Mouse (Mus musculus) embryonic facial prominence, embryonic 11.5 days (tissue): ENCODE results near the gene BC028528. TPM values are rescaled to one million over a fixed set of nuclear protein-coding genes. Genes with fewer than 3 reads are reported as not detected.
"Not testable (repeated sequence)": the region's sequence is repeated elsewhere in the genome, so short reads cannot be mapped to it uniquely, and the experiment has no call there.

Experiments used
- ATAC-seq: fragments of 200-750 bp; cut with Nextera tagmentation; replicated peaks from 2 replicates; pipeline ENCODE4 v1.8.0; 2017; ENCODE audit warnings: low read depth; ENCODE audit not compliant: insufficient number of reproducible peaks, low FRiP score, low TSS enrichment
- DNase-seq: peaks from one replicate; pipeline ENCODE4 v3.0.0-alpha.2; 2015; ENCODE audit warnings: low spot score
- H3K27ac ChIP-seq: fragments of 300-500 bp; sonication (generic); replicated peaks from 2 replicates; pipeline ENCODE4 v1.5.1; 2014; ENCODE audit warnings: mild to moderate bottlenecking, low read depth, low read length, control low read depth
- H3K27me3 ChIP-seq: fragments of 300-500 bp; sonication (generic); 2 replicates; pipeline ENCODE4 v1.6.1; 2014; ENCODE audit warnings: mild to moderate bottlenecking, low read length, moderate library complexity, mixed read lengths; ENCODE audit not compliant: control insufficient read depth, insufficient read depth
- H3K36me3 ChIP-seq: fragments of 300-500 bp; sonication (generic); replicated peaks from 2 replicates; pipeline ENCODE4 v1.6.1; 2014; ENCODE audit warnings: low read depth, mild to moderate bottlenecking, low read length, moderate library complexity, mixed read lengths; ENCODE audit not compliant: control insufficient read depth, insufficient read depth
- H3K4me1 ChIP-seq: fragments of 300-500 bp; sonication (generic); 2 replicates; pipeline ENCODE4 v1.6.1; 2014; ENCODE audit warnings: low read length, mixed read lengths; ENCODE audit not compliant: control insufficient read depth, insufficient read depth
- H3K4me2 ChIP-seq: fragments of 300-500 bp; sonication (generic); 2 replicates; pipeline ENCODE4 v1.6.1; 2014; ENCODE audit warnings: low read depth, mild to moderate bottlenecking, control low read depth, low read length, moderate library complexity
- H3K4me3 ChIP-seq: fragments of 300-500 bp; sonication (generic); 2 replicates; pipeline ENCODE4 v1.5.1; 2014; ENCODE audit warnings: low read depth, low read length, control low read depth
- H3K9ac ChIP-seq: fragments of 300-500 bp; sonication (generic); replicated peaks from 2 replicates; pipeline ENCODE4 v1.6.1; 2014; ENCODE audit warnings: mild to moderate bottlenecking, control low read depth, low read length
- H3K9me3 ChIP-seq: fragments of 300-500 bp; sonication (generic); replicated peaks from 2 replicates; pipeline ENCODE4 v1.6.1; 2016; ENCODE audit warnings: mild to moderate bottlenecking, low read length, inconsistent platforms, mixed read lengths; ENCODE audit not compliant: control insufficient read depth
- WGBS: fragments of 180-500 bp; shearing (Covaris S2); extraction: QIAGEN DNeasy Blood & Tissue Kit; methylation state at CpG from one replicate; pipeline ENCODE4 v1.1.7; 2014; 5-methylcytosine and 5-hydroxymethylcytosine counted together
- polyA plus RNA-seq: library from polyadenylated mRNA; unstranded; fragments of >200 nt; fragmentation: Nextera tagmentation; extraction: Ambion mirVana; gene quantifications from 2 replicates; pipeline ENCODE4 v1.2.1, GENCODE M21; 2014

Gene BC028528
- polyA plus RNA-seq, 1 experiment from 2014 or later = 10.2 TPM

GRCm38 (mm10) chr3:95920532-95920931 is 28.7 kb upstream of the BC028528 start:
- not testable (repeated sequence) for H3K4me3 ChIP-seq, H3K27ac ChIP-seq, H3K9ac ChIP-seq, DNase-seq, ATAC-seq, H3K36me3 ChIP-seq, H3K27me3 ChIP-seq, H3K4me1 ChIP-seq, H3K9me3 ChIP-seq, H3K4me2 ChIP-seq
- 40% methylated on average over 2 of the region's 2 CpGs for WGBS

- no peak for ATAC-seq
- Histone ChIP-seq H3K36me3 (no peaks in the 10 kb centered on the region), H3K9ac (no peak overlapping the region), H3K4me1 (no peaks in the 10 kb centered on the region), H3K4me3 (no peak overlapping the region), H3K27me3 (no peaks in the 10 kb centered on the region), H3K9me3 (no peaks in the 10 kb centered on the region), H3K4me2 (no peak overlapping the region), H3K27ac (no peak overlapping the region)
- no peak for DNase-seq
- 82% methylated on average over 7 of the region's 7 CpGs for WGBS
These were observed 25.0 kb upstream of the BC028528 start for GRCm38 (mm10) chr3:95916760-95917159.

DNA sequence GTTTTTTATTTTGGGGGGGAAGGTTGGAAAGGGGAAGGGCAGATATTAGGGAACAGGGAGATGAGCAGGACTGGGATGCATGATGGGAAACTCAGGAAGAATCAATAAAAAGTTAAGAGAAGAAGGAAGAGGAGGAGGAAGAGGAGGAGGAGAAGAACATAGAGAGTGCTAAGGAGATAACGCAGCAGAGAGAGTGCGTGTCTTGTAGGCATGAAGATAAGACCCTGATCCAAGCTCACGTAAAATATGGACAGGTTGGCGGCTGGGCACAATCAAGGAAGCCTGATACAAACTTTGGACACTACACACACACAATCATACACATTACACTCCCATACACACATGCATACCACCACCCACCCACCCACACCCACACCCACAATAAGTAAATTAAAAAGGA is 22.9 kb upstream of the BC028528 start:
- H3K9me3 ChIP-seq = no peaks in the 10 kb centered on the region
- H3K4me1 ChIP-seq = no peaks in the 10 kb centered on the region
- DNase-seq (no peak), ATAC-seq (no peak)
- no peak overlapping the region for H3K4me2 ChIP-seq
- no peak overlapping the region for H3K4me3 ChIP-seq
- no peak overlapping the region for H3K27ac ChIP-seq
- H3K27me3 ChIP-seq = no peaks in the 10 kb centered on the region
- WGBS = 89% methylated on average over 4 of the region's 4 CpGs
- H3K36me3 ChIP-seq = no peaks in the 10 kb centered on the region
- H3K9ac ChIP-seq = no peak overlapping the region

- no peak overlapping the region for H3K27ac ChIP-seq
- H3K4me2 ChIP-seq = no peak overlapping the region
- no peaks in the 10 kb centered on the region for H3K27me3 ChIP-seq
- no peak overlapping the region for H3K4me3 ChIP-seq
- H3K36me3 ChIP-seq = no peaks in the 10 kb centered on the region
- no peak overlapping the region for H3K9ac ChIP-seq
- DNase-seq (no peak), ATAC-seq (no peak)
- 38% methylated on average over 4 of the region's 4 CpGs for WGBS
- no peaks in the 10 kb centered on the region for H3K9me3 ChIP-seq
- H3K4me1 ChIP-seq = peaks cover 2% of the 10 kb centered on the region
These were observed 15.8 kb upstream of the BC028528 start for GRCm38 (mm10) chr3:95907613-95908012.

GRCm38 (mm10) chr3:95906860-95907259 is 15.1 kb upstream of the BC028528 start:
- under 1% methylated on average over 12 of the region's 12 CpGs for WGBS
- ATAC-seq (no peak), DNase-seq (peak; percentile 86)
- H3K4me3 ChIP-seq = peak overlapping the region; percentile 19
- no peaks in the 10 kb centered on the region for H3K9me3 ChIP-seq
- no peak overlapping the region for H3K9ac ChIP-seq
- H3K4me1 ChIP-seq = peaks cover 2% of the 10 kb centered on the region
- H3K4me2 ChIP-seq = peak overlapping the region; percentile 32
- H3K36me3 ChIP-seq = no peaks in the 10 kb centered on the region
- no peaks in the 10 kb centered on the region for H3K27me3 ChIP-seq
- no peak overlapping the region for H3K27ac ChIP-seq

GRCm38 (mm10) chr3:95905940-95906492 is 14.2 kb upstream of the BC028528 start:
- ATAC-seq = no peak
- Histone ChIP-seq H3K27me3 (no peaks in the 10 kb centered on the region), H3K4me3 (peak overlapping the region; percentile 46), H3K9ac (peak overlapping the region; percentile 65), H3K4me1 (peaks cover 2% of the 10 kb centered on the region), H3K9me3 (no peaks in the 10 kb centered on the region), H3K36me3 (no peaks in the 10 kb centered on the region), H3K27ac (no peak overlapping the region), H3K4me2 (peak overlapping the region; percentile 85)
- under 1% methylated on average over 12 of the region's 12 CpGs for WGBS
- peak; percentile 81 for DNase-seq

DNA sequence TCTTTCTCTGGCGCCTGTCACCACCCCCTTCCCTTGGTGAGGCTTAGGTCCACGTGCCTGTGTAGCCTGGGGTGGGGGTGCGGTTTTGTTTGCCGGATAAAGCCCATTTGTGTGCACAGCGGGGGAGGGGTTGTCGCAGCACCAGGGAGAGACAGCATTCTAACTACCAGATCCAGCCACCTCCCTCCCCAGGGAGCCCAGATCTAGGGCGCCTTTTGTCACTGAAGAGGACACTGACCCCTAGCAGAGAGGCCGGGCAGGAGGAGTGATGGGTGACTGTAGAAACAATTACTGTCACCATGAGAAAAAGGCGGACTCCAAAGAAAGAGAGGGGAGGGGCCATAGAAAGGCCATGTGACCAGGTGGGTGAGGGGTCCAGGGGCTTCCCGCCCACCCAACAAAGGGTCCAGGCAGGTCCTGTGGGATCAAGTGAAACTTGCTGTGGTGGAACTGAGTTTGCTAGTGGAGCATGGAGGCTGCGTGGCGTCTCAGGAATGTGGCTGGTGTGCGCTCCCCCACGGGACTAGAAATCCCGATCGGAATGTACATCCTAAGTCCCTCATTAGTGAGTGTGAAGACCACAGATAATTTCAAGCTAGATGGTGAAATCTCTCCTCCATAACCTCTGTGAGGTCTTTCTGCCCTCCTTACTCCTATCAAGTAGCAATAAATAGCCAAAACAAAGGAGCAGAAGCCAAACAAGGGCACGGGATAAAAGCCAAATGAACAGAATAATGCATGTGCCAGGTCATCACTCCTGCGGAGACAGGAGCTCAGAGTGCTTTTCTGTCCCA is 13.5 kb upstream of the BC028528 start:
- Histone ChIP-seq H3K9ac (peak overlapping the region; percentile 65), H3K36me3 (no peaks in the 10 kb centered on the region), H3K9me3 (no peaks in the 10 kb centered on the region), H3K27me3 (no peaks in the 10 kb centered on the region), H3K4me1 (peaks cover 2% of the 10 kb centered on the region), H3K27ac (peak overlapping the region; percentile 2), H3K4me3 (peak overlapping the region; percentile 46), H3K4me2 (peak overlapping the region; percentile 85)
- DNase-seq = peak; percentile 83
- WGBS = under 1% methylated on average over 18 of the region's 18 CpGs
- ATAC-seq = peak; percentile 53

GRCm38 (mm10) chr3:95904568-95904967 is 12.8 kb upstream of the BC028528 start, which contains the start of gene Car14:
Car14 (minus strand) TSS chr3:95904691.
- no peaks in the 10 kb centered on the region for H3K27me3 ChIP-seq
- peak within 1 kb of the TSS; percentile 46 for H3K4me3 ChIP-seq
- H3K4me2 ChIP-seq = peak within 1 kb of the TSS; percentile 85
- H3K36me3 ChIP-seq = no peaks in the 10 kb centered on the region
- peak; percentile 53; the same call in 1 of the 2 replicates for ATAC-seq
- no peaks in the 10 kb centered on the region for H3K9me3 ChIP-seq
- WGBS = 0% methylated on average over 15 of the region's 15 CpGs
- peak; percentile 70 for DNase-seq
- peak within 1 kb of the TSS; percentile 65 for H3K9ac ChIP-seq
- peaks cover 2% of the 10 kb centered on the region for H3K4me1 ChIP-seq
- peak within 1 kb of the TSS; percentile 16 for H3K27ac ChIP-seq
